Mouse (Mus musculus) liver, postnatal 0 days (tissue): Measurements from ENCODE around the gene Gm20388.

Experiments
- CTCF ChIP-seq: sonication (generic); IDR thresholded peaks from 2 replicates; pipeline ENCODE4 v1.5.1; 2016; ENCODE audit warnings: antibody characterized with exemption, low read depth
- EP300 ChIP-seq: IDR thresholded peaks from 2 replicates; pipeline ENCODE4 v1.6.1; 2016; ENCODE audit warnings: antibody characterized with exemption, low read depth, mild to moderate bottlenecking

GRCm38 (mm10) chr8:123746488-123746887 is 3835.8 kb downstream of the Gm20388 start:
- TF ChIP-seq CTCF (no peak), EP300 (no peak)
